Mouse (Mus musculus) neural tube, embryonic 13.5 days (tissue): ENCODE measurements around the gene Rasd1. TPM values are rescaled to one million over a fixed set of nuclear protein-coding genes. Genes with fewer than 3 reads are reported as not detected.

ENCODE experiments used
- ATAC-seq: fragments of 200-750 bp; cut with Nextera tagmentation; 2 replicates; pipeline ENCODE4 v1.8.0; 2017; ENCODE audit warnings: low read depth, mild to moderate bottlenecking, moderate TSS enrichment, moderate library complexity
- H3K27ac ChIP-seq: fragments of 300-500 bp; sonication (generic); replicated peaks from 2 replicates; pipeline ENCODE4 v1.5.1; 2015; ENCODE audit warnings: moderate library complexity, mild to moderate bottlenecking, inconsistent platforms
- H3K27me3 ChIP-seq: fragments of 300-500 bp; sonication (generic); 2 replicates; pipeline ENCODE4 v1.6.1; 2015; ENCODE audit warnings: mild to moderate bottlenecking, inconsistent platforms
- H3K36me3 ChIP-seq: fragments of 300-500 bp; sonication (generic); 2 replicates; pipeline ENCODE4 v1.6.1; 2015; ENCODE audit warnings: mild to moderate bottlenecking, inconsistent platforms
- H3K4me1 ChIP-seq: fragments of 300-500 bp; sonication (generic); replicated peaks from 2 replicates; pipeline ENCODE4 v1.6.1; 2015; ENCODE audit warnings: inconsistent platforms
- H3K4me2 ChIP-seq: fragments of 300-500 bp; sonication (generic); 2 replicates; pipeline ENCODE4 v1.6.1; 2015; ENCODE audit warnings: inconsistent platforms, mild to moderate bottlenecking, moderate library complexity
- H3K4me3 ChIP-seq: fragments of 300-500 bp; sonication (generic); 2 replicates; pipeline ENCODE4 v1.5.1; 2015; ENCODE audit warnings: mild to moderate bottlenecking, inconsistent platforms
- H3K9ac ChIP-seq: fragments of 300-500 bp; sonication (generic); 2 replicates; pipeline ENCODE4 v1.6.1; 2015; ENCODE audit warnings: moderate library complexity, mild to moderate bottlenecking, inconsistent platforms
- H3K9me3 ChIP-seq: fragments of 300-500 bp; sonication (generic); 2 replicates; pipeline ENCODE4 v1.6.1; 2016; ENCODE audit warnings: inconsistent platforms
- WGBS: fragments of 180-500 bp; shearing (Covaris S2); methylation state at CpG from one replicate; pipeline ENCODE4 v1.1.7; 2015; 5-methylcytosine and 5-hydroxymethylcytosine counted together
- polyA plus RNA-seq: library from polyadenylated mRNA; unstranded; fragments of >200 nt; fragmentation: Nextera tagmentation; extraction: Ambion mirVana; gene quantifications from 2 replicates; pipeline ENCODE4 v1.2.1, GENCODE M21; 2015

Rasd1 gene
- 0.96 and 1.1 TPM in 2 replicates for polyA plus RNA-seq

DNA sequence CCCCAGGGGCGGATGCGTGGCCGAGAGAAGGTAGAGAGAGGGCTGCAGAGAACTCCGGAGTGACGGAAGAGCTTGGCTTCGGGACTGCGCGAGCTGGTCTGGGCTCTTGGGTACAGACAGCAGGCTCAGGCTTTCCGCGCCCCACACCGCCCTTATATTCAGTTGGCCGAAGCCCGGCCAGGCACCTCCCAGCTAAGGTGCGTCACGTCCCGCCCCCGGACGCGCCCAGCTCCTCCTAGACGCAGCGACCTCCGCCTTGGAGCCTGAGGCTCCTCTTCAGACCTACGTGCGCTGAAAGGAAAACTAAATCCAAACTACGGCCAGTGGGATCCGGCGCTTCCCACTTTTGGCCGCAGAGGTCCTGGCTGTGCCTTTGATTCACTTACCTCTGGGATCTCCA is at the start of gene Rasd1:
Gene Rasd1, minus strand, starts transcription at position 127 of the 400 bp plus-strand sequence.
- Histone ChIP-seq H3K36me3 (peaks cover 20% of the 10 kb centered on the region; the same call in 1 of the 2 replicates), H3K4me1 (peaks cover 33% of the 10 kb centered on the region), H3K9ac (peak within 1 kb of the TSS; percentile 63), H3K27me3 (peaks cover 37% of the 10 kb centered on the region), H3K27ac (no peak within 1 kb of the TSS), H3K4me3 (peak within 1 kb of the TSS; percentile 42), H3K9me3 (no peaks in the 10 kb centered on the region), H3K4me2 (peak within 1 kb of the TSS; percentile 81)
- WGBS, result under 1% methylated on average over 28 of the region's 28 CpGs
- peak; percentile 59; the same call in 1 of the 2 replicates for ATAC-seq

DNA sequence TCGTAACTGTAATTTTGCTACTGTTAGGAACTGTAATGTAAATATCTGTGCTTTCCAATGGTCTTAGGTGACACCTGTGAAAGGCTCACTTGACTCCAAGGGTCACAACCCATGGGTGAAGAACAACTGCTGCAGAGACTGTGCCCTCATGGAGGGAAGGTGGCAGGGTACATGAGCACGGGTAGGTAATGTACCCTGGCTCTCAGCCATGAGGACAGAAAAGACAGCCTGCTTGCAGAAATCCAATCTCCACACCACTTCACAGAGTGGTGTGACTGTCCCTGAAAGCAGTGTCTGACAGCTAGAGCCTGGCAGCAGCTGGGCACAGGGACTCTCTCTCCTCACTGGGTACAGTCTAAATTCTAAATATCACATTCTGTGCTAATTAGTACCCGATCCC is 46.8 kb upstream of the Rasd1 start:
- 84% methylated on average over 3 of the region's 3 CpGs for WGBS
- no peaks in the 10 kb centered on the region for H3K9me3 ChIP-seq
- no peak for ATAC-seq
- H3K4me1 ChIP-seq, result peaks cover 20% of the 10 kb centered on the region
- no peak overlapping the region for H3K27ac ChIP-seq
- H3K4me2 ChIP-seq, result no peak overlapping the region
- H3K27me3 ChIP-seq, result no peaks in the 10 kb centered on the region
- H3K9ac ChIP-seq, result no peak overlapping the region
- H3K4me3 ChIP-seq, result no peak overlapping the region
- no peaks in the 10 kb centered on the region for H3K36me3 ChIP-seq

DNA sequence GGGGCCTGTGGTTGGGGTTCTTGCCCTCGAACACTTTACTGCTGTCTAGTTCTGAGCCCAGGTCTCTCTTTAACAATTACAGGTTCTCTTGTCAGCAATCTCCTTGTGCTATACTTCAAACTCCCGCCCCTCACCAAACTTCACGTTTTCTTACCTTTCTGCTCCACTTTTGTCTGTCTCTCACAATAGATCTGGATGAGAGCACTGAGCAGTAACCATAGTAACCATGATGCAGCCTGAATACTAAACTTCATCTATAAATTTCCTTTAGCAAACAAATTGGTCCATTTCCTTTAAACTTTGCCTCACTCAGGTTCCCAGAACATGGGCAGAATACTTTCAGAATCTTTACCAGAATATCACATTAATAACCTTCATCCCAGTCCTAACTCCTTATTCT is 44.7 kb upstream of the Rasd1 start:
- ATAC-seq, result no peak
- no peaks in the 10 kb centered on the region for H3K9me3 ChIP-seq
- no peak overlapping the region for H3K4me2 ChIP-seq
- WGBS, result 57% methylated on average over 3 of the region's 3 CpGs
- H3K4me3 ChIP-seq, result no peak overlapping the region
- H3K27me3 ChIP-seq, result no peaks in the 10 kb centered on the region
- H3K4me1 ChIP-seq, result peaks cover 20% of the 10 kb centered on the region
- no peaks in the 10 kb centered on the region for H3K36me3 ChIP-seq
- H3K9ac ChIP-seq, result peak overlapping the region; percentile 49
- peak overlapping the region; percentile 46; the same call in 1 of the 2 replicates for H3K27ac ChIP-seq

DNA sequence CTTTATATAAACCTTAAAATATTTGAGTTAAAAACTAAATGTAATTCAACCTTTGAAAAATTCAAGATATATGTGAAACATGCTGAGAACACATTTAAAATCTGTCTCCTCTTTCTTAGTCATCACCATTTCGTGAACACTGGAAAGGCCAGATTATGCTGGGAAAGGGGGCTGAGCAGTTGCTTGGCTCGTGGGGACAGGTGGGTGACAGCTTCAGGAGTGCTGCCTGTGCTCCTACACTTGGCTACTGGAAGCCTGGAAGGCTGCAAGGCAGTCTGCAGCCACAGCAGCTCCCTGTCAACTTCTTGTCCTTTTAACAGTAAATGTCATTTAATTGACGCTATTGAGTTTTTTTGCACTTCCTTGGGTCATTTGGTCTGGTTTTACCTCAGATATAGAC is 41.1 kb upstream of the Rasd1 start:
- no peak overlapping the region for H3K9ac ChIP-seq
- H3K27me3 ChIP-seq, result no peaks in the 10 kb centered on the region
- WGBS, result 78% methylated on average over 3 of the region's 3 CpGs
- no peak overlapping the region for H3K4me3 ChIP-seq
- peaks cover 20% of the 10 kb centered on the region for H3K4me1 ChIP-seq
- H3K36me3 ChIP-seq, result no peaks in the 10 kb centered on the region
- no peak overlapping the region for H3K4me2 ChIP-seq
- H3K27ac ChIP-seq, result no peak overlapping the region
- no peaks in the 10 kb centered on the region for H3K9me3 ChIP-seq
- ATAC-seq, result no peak

DNA sequence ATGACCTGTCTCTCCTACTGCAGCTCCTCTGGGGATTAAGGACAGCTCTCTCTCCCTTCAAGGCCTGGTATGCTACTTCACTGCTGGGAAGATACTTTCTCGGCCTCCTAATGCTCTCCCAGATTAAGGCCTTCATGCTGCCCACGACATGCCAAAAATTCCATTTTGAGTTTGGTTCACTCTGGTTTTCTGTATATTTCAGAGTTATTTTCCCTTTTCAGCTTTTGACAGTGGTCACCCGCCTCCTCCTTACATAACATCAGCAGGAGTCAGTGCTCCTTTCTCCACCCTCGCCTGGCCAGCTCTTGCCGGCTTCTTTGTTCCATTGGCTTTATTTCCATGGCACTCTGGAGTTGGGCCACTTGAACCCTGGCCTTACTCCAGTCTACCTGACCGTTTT is 40.0 kb upstream of the Rasd1 start:
- Histone ChIP-seq H3K4me3 (no peak overlapping the region), H3K36me3 (no peaks in the 10 kb centered on the region), H3K4me1 (peaks cover 11% of the 10 kb centered on the region), H3K27ac (no peak overlapping the region), H3K4me2 (no peak overlapping the region), H3K9ac (no peak overlapping the region), H3K27me3 (no peaks in the 10 kb centered on the region), H3K9me3 (no peaks in the 10 kb centered on the region)
- 73% methylated on average over 6 of the region's 6 CpGs for WGBS
- ATAC-seq, result no peak

DNA sequence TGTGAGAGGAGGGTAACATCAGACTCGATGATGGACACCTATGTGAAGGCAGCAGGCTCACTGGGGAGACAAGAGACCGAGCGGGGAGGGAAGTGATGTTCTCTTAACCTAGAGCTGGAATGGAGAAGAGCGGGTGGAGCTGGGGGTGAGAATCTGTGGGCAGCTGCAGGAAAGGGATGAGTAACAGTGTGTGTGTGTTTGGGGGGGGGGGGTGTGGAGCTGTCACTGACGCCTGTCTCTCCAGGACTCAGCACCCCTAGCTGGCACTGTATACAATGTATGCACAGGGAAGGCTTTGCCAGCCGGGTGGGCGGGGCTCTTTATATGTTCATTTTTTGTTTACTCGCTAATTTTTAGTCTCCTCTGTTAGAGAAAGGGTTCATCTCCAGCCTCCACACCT is 39.1 kb upstream of the Rasd1 start:
- Histone ChIP-seq H3K9me3 (no peaks in the 10 kb centered on the region), H3K9ac (no peak overlapping the region), H3K36me3 (no peaks in the 10 kb centered on the region), H3K4me3 (no peak overlapping the region), H3K4me1 (peaks cover 2% of the 10 kb centered on the region), H3K27ac (no peak overlapping the region), H3K27me3 (no peaks in the 10 kb centered on the region), H3K4me2 (no peak overlapping the region)
- 89% methylated on average over 7 of the region's 8 CpGs for WGBS
- no peak for ATAC-seq

DNA sequence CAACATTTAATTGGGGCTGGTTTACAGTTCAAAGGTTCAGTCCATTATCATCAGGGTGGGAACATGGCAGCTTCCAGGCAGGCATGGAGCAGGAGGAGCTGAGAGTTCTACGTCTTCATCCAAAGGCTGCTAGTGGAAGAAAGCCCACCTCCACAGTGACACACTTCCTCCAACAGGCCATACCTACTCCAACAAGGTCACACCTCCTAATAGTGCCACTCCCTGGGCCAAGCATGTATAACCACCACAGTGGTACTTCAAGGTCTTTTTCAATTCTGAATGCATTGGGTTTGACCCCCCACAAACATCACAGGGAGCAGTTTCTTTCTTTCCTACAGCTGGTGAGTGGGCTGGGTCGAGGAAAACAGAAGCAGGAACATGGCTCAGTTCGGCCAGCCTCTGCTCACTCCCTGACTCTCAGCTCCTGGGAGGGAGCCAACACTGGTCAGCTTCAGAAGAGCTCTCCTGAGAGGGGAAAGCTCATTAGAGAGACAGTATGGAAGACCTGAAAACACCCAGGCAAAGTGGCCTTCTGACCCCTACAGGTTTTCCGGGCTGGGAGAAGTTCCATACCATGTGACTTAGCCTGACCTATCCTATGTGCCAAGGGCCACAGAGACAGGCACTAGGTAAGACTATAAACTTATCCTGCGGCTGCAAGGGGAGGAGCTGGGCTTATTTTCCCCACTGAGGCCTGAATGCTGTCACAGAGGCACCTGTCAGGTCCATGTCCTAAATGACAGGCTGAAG is 36.7 kb upstream of the Rasd1 start:
- Histone ChIP-seq H3K9ac (no peak overlapping the region), H3K4me2 (no peak overlapping the region), H3K4me3 (no peak overlapping the region), H3K9me3 (no peaks in the 10 kb centered on the region), H3K36me3 (no peaks in the 10 kb centered on the region), H3K27me3 (no peaks in the 10 kb centered on the region), H3K4me1 (no peaks in the 10 kb centered on the region), H3K27ac (no peak overlapping the region)
- ATAC-seq, result no peak
- WGBS, result 80% methylated on average over 5 of the region's 5 CpGs

DNA sequence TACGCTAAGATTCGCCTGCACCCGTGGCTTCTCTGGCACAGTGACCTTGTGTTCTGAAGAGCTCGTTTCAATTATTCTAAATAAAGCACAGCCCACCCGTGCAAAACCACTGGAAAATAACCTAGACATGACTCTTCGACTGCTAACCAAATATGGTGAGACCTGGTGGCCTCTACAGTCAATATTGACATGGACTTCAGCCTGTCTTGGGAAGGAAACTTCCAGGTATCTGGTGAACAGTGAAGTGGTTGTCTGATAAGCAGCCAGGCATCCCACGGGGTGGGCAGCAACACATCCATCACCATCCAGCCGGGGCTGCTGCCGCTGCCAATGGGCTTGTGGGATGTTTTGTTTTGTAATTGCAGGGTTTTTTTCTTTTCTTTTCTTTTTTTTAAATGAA is 29.6 kb upstream of the Rasd1 start:
- no peaks in the 10 kb centered on the region for H3K36me3 ChIP-seq
- H3K9me3 ChIP-seq, result no peaks in the 10 kb centered on the region
- WGBS, result 71% methylated on average over 9 of the region's 9 CpGs
- H3K4me1 ChIP-seq, result no peaks in the 10 kb centered on the region
- H3K4me3 ChIP-seq, result no peak overlapping the region
- H3K27ac ChIP-seq, result no peak overlapping the region
- no peak for ATAC-seq
- no peaks in the 10 kb centered on the region for H3K27me3 ChIP-seq
- H3K4me2 ChIP-seq, result no peak overlapping the region
- no peak overlapping the region for H3K9ac ChIP-seq

DNA sequence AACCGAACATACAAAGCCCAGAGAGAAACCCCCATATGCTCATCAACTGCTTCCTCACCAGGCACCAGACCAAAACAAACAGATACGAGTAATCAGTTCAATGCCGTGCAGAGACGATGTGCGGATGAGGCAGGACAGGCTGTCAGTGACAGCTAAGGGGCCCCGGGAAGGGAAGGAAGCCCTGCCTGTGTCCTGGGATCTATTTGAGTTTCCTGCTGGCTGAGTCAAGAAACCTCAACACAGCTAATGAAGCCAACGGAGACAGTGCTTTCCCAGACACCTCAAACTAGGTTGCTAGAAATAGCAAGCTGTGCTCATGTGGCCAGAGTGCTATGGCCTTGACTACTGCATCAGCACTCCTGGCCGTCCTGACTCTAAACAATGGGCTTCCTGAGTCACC is 26.6 kb upstream of the Rasd1 start:
- H3K36me3 ChIP-seq, result no peaks in the 10 kb centered on the region
- H3K27me3 ChIP-seq, result no peaks in the 10 kb centered on the region
- H3K4me3 ChIP-seq, result no peak overlapping the region
- H3K4me2 ChIP-seq, result no peak overlapping the region
- no peaks in the 10 kb centered on the region for H3K4me1 ChIP-seq
- ATAC-seq, result no peak
- WGBS, result 77% methylated on average over 8 of the region's 8 CpGs
- no peaks in the 10 kb centered on the region for H3K9me3 ChIP-seq
- no peak overlapping the region for H3K9ac ChIP-seq
- H3K27ac ChIP-seq, result no peak overlapping the region

DNA sequence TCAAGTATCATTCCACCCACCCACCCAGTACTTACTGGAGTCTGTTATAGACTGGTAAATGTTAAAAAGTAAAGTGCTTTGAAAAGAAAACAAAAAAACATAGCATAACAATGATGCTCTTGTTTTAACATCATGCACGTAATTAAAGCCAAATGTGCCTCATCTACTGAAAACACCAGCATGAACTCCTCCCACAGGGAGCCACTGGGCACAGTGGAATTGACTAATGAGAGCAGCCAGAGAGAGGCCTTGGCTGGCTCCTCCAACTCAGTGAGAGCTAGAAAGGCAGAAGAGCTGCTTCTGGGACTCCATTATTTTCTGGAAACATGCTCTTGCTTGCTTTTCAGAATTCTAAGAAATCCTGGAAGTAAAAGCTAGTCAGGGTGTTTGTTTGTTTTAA is 24.7 kb upstream of the Rasd1 start:
- ATAC-seq, result no peak
- Histone ChIP-seq H3K9ac (no peak overlapping the region), H3K9me3 (no peaks in the 10 kb centered on the region), H3K4me3 (no peak overlapping the region), H3K4me1 (no peaks in the 10 kb centered on the region), H3K36me3 (no peaks in the 10 kb centered on the region), H3K27me3 (no peaks in the 10 kb centered on the region), H3K4me2 (no peak overlapping the region), H3K27ac (no peak overlapping the region)
- WGBS, result 78% methylated on average over 1 of the region's 1 CpGs

DNA sequence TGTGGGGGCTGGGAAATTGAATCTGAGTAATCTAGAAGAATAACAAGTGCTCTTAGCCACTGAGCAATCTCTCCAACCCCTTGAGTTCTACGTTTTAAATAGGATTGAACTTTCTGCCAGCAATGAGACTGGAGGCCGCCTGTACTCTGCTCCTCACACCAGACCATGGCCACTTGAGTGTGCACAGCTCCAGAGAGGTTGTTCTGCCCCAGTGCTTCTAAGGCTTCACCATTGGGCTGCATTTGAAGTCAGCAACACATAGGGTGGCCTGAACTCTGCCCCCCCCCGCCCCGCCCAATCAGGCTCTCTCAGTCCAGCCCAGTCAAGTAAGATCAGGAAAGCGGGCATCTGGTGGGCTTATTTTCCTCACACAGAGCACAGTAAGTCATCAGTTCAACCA is 13.1 kb upstream of the Rasd1 start:
- no peaks in the 10 kb centered on the region for H3K36me3 ChIP-seq
- 78% methylated on average over 5 of the region's 5 CpGs for WGBS
- no peak overlapping the region for H3K4me3 ChIP-seq
- no peak overlapping the region for H3K9ac ChIP-seq
- H3K27me3 ChIP-seq, result no peaks in the 10 kb centered on the region
- H3K9me3 ChIP-seq, result no peaks in the 10 kb centered on the region
- no peak overlapping the region for H3K27ac ChIP-seq
- no peak overlapping the region for H3K4me2 ChIP-seq
- no peak for ATAC-seq
- no peaks in the 10 kb centered on the region; the same call in 1 of the 2 replicates for H3K4me1 ChIP-seq

DNA sequence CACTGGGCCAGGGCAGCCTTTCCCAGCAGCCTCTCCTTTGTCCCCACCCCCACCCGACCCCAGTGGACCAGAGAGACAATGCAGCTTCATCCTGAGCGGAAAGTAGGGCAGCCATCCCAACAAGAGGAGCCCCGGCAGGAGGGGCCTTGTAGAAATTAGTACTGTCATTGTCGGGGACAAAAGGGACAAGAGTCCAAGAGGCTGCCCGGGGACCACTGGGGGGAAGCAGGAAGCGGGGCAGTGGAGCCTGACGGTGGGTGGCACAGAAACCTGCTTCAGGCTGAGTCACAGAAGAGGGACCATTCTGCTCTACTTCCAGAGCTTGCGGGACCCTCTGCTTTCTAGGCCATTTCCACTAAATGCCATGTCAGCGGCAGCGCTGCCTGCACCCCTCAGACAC is 10.5 kb upstream of the Rasd1 start:
- H3K4me2 ChIP-seq, result no peak overlapping the region
- no peaks in the 10 kb centered on the region for H3K36me3 ChIP-seq
- H3K4me3 ChIP-seq, result no peak overlapping the region
- no peak overlapping the region for H3K9ac ChIP-seq
- no peak overlapping the region for H3K27ac ChIP-seq
- no peak for ATAC-seq
- no peaks in the 10 kb centered on the region; the same call in 1 of the 2 replicates for H3K4me1 ChIP-seq
- no peaks in the 10 kb centered on the region for H3K27me3 ChIP-seq
- WGBS, result 24% methylated on average over 10 of the region's 10 CpGs
- no peaks in the 10 kb centered on the region for H3K9me3 ChIP-seq

DNA sequence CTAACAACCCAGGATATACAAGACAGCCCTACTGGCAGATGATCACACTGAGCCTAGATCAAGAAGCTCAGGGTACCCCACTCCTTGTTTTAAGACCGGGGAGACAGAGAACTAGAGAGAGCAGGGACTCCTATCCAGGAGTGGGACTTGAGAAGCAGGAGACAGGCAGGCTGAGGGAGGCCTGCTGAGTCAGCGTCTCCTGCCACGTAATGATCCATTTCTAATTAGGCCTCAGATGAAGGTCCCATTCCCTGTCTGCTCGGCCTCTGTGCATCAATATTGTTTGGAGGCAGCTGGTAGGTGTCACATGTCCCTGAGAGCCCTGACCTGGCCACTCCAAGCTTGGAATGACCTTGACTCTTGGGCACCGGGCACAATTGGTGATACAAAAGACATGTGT is 8.6 kb upstream of the Rasd1 start:
- no peak overlapping the region for H3K9ac ChIP-seq
- H3K4me1 ChIP-seq, result no peaks in the 10 kb centered on the region; the same call in 1 of the 2 replicates
- H3K27me3 ChIP-seq, result no peaks in the 10 kb centered on the region
- no peaks in the 10 kb centered on the region for H3K36me3 ChIP-seq
- 76% methylated on average over 5 of the region's 5 CpGs for WGBS
- no peaks in the 10 kb centered on the region for H3K9me3 ChIP-seq
- H3K4me3 ChIP-seq, result no peak overlapping the region
- H3K27ac ChIP-seq, result no peak overlapping the region
- no peak for ATAC-seq
- no peak overlapping the region for H3K4me2 ChIP-seq
